Mouse (Mus musculus): ENCODE results near the gene Mrpl2.

GRCm38 (mm10) chr17:46681466-46682118 is 35.6 kb downstream of the Mrpl2 start:
- TF ChIP-seq CTCF (IDR thresholded peaks at IDR 0.05; ENCODE audit: control insufficient read depth, insufficient read depth, low read length) (no peak), POLR2A (IDR thresholded peaks at IDR 0.05; ENCODE audit: borderline replicate concordance, control insufficient read depth, low read depth, low read length) (no peak)
